Mouse (Mus musculus): ENCODE data around the gene Bcl2l12.

GRCm38 (mm10) chr7:45025601-45026220 lies 27.2 kb upstream of the Bcl2l12 start:
- no peak for TF ChIP-seq CTCF (IDR thresholded peaks at IDR 0.05; ENCODE audit: low read depth, low read length)
- TF ChIP-seq POLR2A (IDR thresholded peaks at IDR 0.05; ENCODE audit: borderline replicate concordance, low read depth, low read length) = no peak

All from bone marrow macrophage, adult 2 months (primary cell).